Mouse (Mus musculus) embryonic facial prominence, embryonic 12.5 days (tissue): Measurements from ENCODE around the gene Lonp2. TPM values are rescaled to one million over a fixed set of nuclear protein-coding genes. Genes with fewer than 3 reads are reported as not detected.

Source experiments
- ATAC-seq: fragments of 200-750 bp; cut with Nextera tagmentation; 2 replicates; pipeline ENCODE4 v1.8.0; 2017; ENCODE audit not compliant: insufficient number of reproducible peaks, insufficient read depth, low FRiP score, low TSS enrichment
- H3K27ac ChIP-seq: fragments of 300-500 bp; sonication (generic); 2 replicates; pipeline ENCODE4 v1.5.1; 2016; ENCODE audit warnings: mild to moderate bottlenecking
- H3K27me3 ChIP-seq: fragments of 300-500 bp; sonication (generic); 2 replicates; pipeline ENCODE4 v1.6.1; 2016; ENCODE audit warnings: mild to moderate bottlenecking, moderate library complexity
- H3K36me3 ChIP-seq: fragments of 300-500 bp; sonication (generic); 2 replicates; pipeline ENCODE4 v1.6.1; 2016; ENCODE audit warnings: mild to moderate bottlenecking
- H3K4me1 ChIP-seq: fragments of 300-500 bp; sonication (generic); 2 replicates; pipeline ENCODE4 v1.6.1; 2016
- H3K4me2 ChIP-seq: fragments of 300-500 bp; sonication (generic); replicated peaks from 2 replicates; pipeline ENCODE4 v1.6.1; 2016; ENCODE audit warnings: mild to moderate bottlenecking, moderate library complexity
- H3K4me3 ChIP-seq: fragments of 300-500 bp; sonication (generic); 2 replicates; pipeline ENCODE4 v1.5.1; 2016; ENCODE audit warnings: mild to moderate bottlenecking
- H3K9ac ChIP-seq: fragments of 300-500 bp; sonication (generic); 2 replicates; pipeline ENCODE4 v1.6.1; 2016; ENCODE audit warnings: mild to moderate bottlenecking, moderate library complexity
- H3K9me3 ChIP-seq: fragments of 300-500 bp; sonication (generic); 2 replicates; pipeline ENCODE4 v1.6.1; 2016; ENCODE audit warnings: mild to moderate bottlenecking, moderate library complexity
- WGBS: fragments of 180-500 bp; shearing (Covaris S2); methylation state at CpG from one replicate; pipeline ENCODE4 v1.1.7; 2016; 5-methylcytosine and 5-hydroxymethylcytosine counted together
- microRNA-seq: library from miRNA; unstranded; fragments of <30 nt; microRNA quantifications from one replicate; pipeline ENCODE4, GENCODE M21; 2017
- polyA plus RNA-seq: library from polyadenylated mRNA; unstranded; fragments of >200 nt; fragmentation: Nextera tagmentation; extraction: Ambion mirVana; gene quantifications from 2 replicates; pipeline ENCODE4 v1.2.1, GENCODE M21; 2016

The Lonp2 gene
- polyA plus RNA-seq, 1 experiment from 2014 or later = 67.9 TPM

- Histone ChIP-seq H3K27me3 (0 out of 2 replicates have a peak, but pooled peaks cover 6% of the 10 kb centered on the region), H3K9ac (no peak overlapping the region), H3K36me3 (no peaks in the 10 kb centered on the region), H3K4me2 (no peak overlapping the region), H3K4me3 (no peak overlapping the region), H3K9me3 (no peaks in the 10 kb centered on the region), H3K4me1 (no peaks in the 10 kb centered on the region), H3K27ac (no peak overlapping the region)
- WGBS = 70% methylated on average over 4 of the region's 4 CpGs
- no peak for ATAC-seq
Observed at GRCm38 (mm10) chr8:86759090-86759491, 135.2 kb downstream of the Lonp2 start.

- Histone ChIP-seq H3K4me3 (no peak overlapping the region), H3K4me1 (no peaks in the 10 kb centered on the region), H3K4me2 (no peak overlapping the region), H3K36me3 (no peaks in the 10 kb centered on the region), H3K9me3 (no peaks in the 10 kb centered on the region), H3K27me3 (0 out of 2 replicates have a peak, but pooled peaks cover 6% of the 10 kb centered on the region), H3K27ac (no peak overlapping the region), H3K9ac (no peak overlapping the region)
- ATAC-seq = no peak
- 82% methylated on average over 6 of the region's 6 CpGs for WGBS
Observed at GRCm38 (mm10) chr8:86760746-86761145, 136.9 kb downstream of the Lonp2 start.

- 0 out of 2 replicates have a peak, but pooled peaks cover 1% of the 10 kb centered on the region for H3K27me3 ChIP-seq
- 54% methylated on average over 5 of the region's 5 CpGs for WGBS
- no peak overlapping the region for H3K4me2 ChIP-seq
- H3K27ac ChIP-seq = no peak overlapping the region
- no peak overlapping the region for H3K4me3 ChIP-seq
- H3K9ac ChIP-seq = no peak overlapping the region
- no peaks in the 10 kb centered on the region for H3K9me3 ChIP-seq
- no peak for ATAC-seq
- no peaks in the 10 kb centered on the region for H3K4me1 ChIP-seq
- H3K36me3 ChIP-seq = no peaks in the 10 kb centered on the region
Observed at GRCm38 (mm10) chr8:86762806-86763205, 139.0 kb downstream of the Lonp2 start.

GRCm38 (mm10) chr8:86765155-86765554 is 141.3 kb downstream of the Lonp2 start:
- H3K9ac ChIP-seq = no peak overlapping the region
- no peak overlapping the region for H3K4me3 ChIP-seq
- no peaks in the 10 kb centered on the region for H3K9me3 ChIP-seq
- no peak overlapping the region for H3K4me2 ChIP-seq
- H3K36me3 ChIP-seq = no peaks in the 10 kb centered on the region
- no peaks in the 10 kb centered on the region for H3K4me1 ChIP-seq
- no peaks in the 10 kb centered on the region for H3K27me3 ChIP-seq
- H3K27ac ChIP-seq = no peak overlapping the region
- no peak for ATAC-seq
- 88% methylated on average over 10 of the region's 10 CpGs for WGBS

GRCm38 (mm10) chr8:86765669-86766068 is 141.8 kb downstream of the Lonp2 start:
- no peaks in the 10 kb centered on the region for H3K4me1 ChIP-seq
- H3K4me3 ChIP-seq = no peak overlapping the region
- H3K36me3 ChIP-seq = no peaks in the 10 kb centered on the region
- H3K9me3 ChIP-seq = no peaks in the 10 kb centered on the region
- no peak overlapping the region for H3K9ac ChIP-seq
- H3K27ac ChIP-seq = no peak overlapping the region
- H3K27me3 ChIP-seq = no peaks in the 10 kb centered on the region
- no peak for ATAC-seq
- H3K4me2 ChIP-seq = no peak overlapping the region
- 84% methylated on average over 8 of the region's 8 CpGs for WGBS

GRCm38 (mm10) chr8:86766548-86767211 is 142.8 kb downstream of the Lonp2 start:
- Histone ChIP-seq H3K9me3 (no peaks in the 10 kb centered on the region), H3K9ac (no peak overlapping the region), H3K4me2 (no peak overlapping the region), H3K27ac (no peak overlapping the region), H3K4me3 (no peak overlapping the region), H3K36me3 (no peaks in the 10 kb centered on the region), H3K4me1 (no peaks in the 10 kb centered on the region), H3K27me3 (no peaks in the 10 kb centered on the region)
- ATAC-seq = no peak
- 85% methylated on average over 9 of the region's 9 CpGs for WGBS

GRCm38 (mm10) chr8:86768499-86768898 is 144.7 kb downstream of the Lonp2 start:
- Histone ChIP-seq H3K9ac (no peak overlapping the region), H3K4me1 (no peaks in the 10 kb centered on the region), H3K9me3 (no peaks in the 10 kb centered on the region), H3K27ac (no peak overlapping the region), H3K4me2 (no peak overlapping the region), H3K4me3 (no peak overlapping the region), H3K27me3 (no peaks in the 10 kb centered on the region), H3K36me3 (no peaks in the 10 kb centered on the region)
- ATAC-seq = no peak
- WGBS = 75% methylated on average over 5 of the region's 5 CpGs

GRCm38 (mm10) chr8:86769945-86770715 is 146.3 kb downstream of the Lonp2 start:
- Histone ChIP-seq H3K27ac (no peak overlapping the region), H3K4me2 (no peak overlapping the region), H3K4me3 (no peak overlapping the region), H3K36me3 (no peaks in the 10 kb centered on the region), H3K27me3 (no peaks in the 10 kb centered on the region), H3K9ac (no peak overlapping the region), H3K4me1 (no peaks in the 10 kb centered on the region), H3K9me3 (no peaks in the 10 kb centered on the region)
- WGBS = 57% methylated on average over 1 of the region's 1 CpGs
- no peak for ATAC-seq

Small RNA genes lying within 50 kb of the gene (microRNA-seq; reads per million reads assigned to microRNA genes)
- gene Gm44348 = not detected

Other genes with a start within 250 kb of the Lonp2 start
- gene Abcc12, start 43.4 kb upstream of the Lonp2 start, polyA plus RNA-seq = 0.04 and 0.06 TPM in 2 replicates
- 8.8 TPM in 2 replicates for gene Gm10638, start 121.7 kb downstream of the Lonp2 start, polyA plus RNA-seq
- 74.1 and 74.5 TPM in 2 replicates for gene Siah1a, start 121.9 kb downstream of the Lonp2 start, polyA plus RNA-seq